18 mouse cellular contexts compared by ENCODE assay signal in genomic region chr13:63010345-63011090, GRCm38 (mm10). TPM values are rescaled to one million over a fixed set of nuclear protein-coding genes. Genes with fewer than 3 reads are reported as not detected.
DNase-seq lines count a peak whose midpoint lies in the region; ATAC-seq lines count a peak whose summit lies in the region.
"Had no signal": no experiment of that assay in that cellular context is flagged by ENCODE, and none has a peak within 500 bp of the region (broad histone marks: within the 10 kb centered on the region; RNA-seq: fewer than 3 reads in every experiment).

No protein-coding gene starts in this region.

- WGBS in embryonic facial prominence, embryonic 12.5 days: 73% methylated on average over 2 of the region's 2 CpGs
- WGBS in embryonic facial prominence, embryonic 10.5 days: 86% methylated on average over 2 of the region's 2 CpGs
- WGBS in limb, embryonic 15.5 days: 79% methylated on average over 2 of the region's 2 CpGs
- 89% methylated on average over 2 of the region's 2 CpGs for WGBS in limb, embryonic 10.5 days

- no peak for DNase-seq in embryonic facial prominence, embryonic 10.5 days (ENCODE audit: low spot score)
- DNase-seq in limb, embryonic 10.5 days (ENCODE audit: low spot score): no peak
- DNase-seq in adrenal gland, postnatal 14 days: peak; percentile 20
- peak; percentile 67 for DNase-seq in fibroblast of lung, adult 2 months (ENCODE audit: low read depth)
- no peak for DNase-seq in right cerebral cortex, postnatal 25 days
- DNase-seq: cerebellum, adult 9-10 months; gastrocnemius, postnatal 14 days; heart, adult 2 months; heart, postnatal 4 days; liver, postnatal 0 days; lung, postnatal 10 days; midbrain, embryonic 14.5 days; right cerebral cortex, adult 18-20 months had no signal

- 0 out of 2 replicates have a peak overlapping the region, but pooled peaks have one; percentile 30 for H3K27ac ChIP-seq in embryonic facial prominence, embryonic 12.5 days
- H3K27ac ChIP-seq in embryonic facial prominence, embryonic 10.5 days (replicated peaks): no peak overlapping the region
- peak overlapping the region; percentile 43 for H3K27ac ChIP-seq in limb, embryonic 15.5 days
- H3K27ac ChIP-seq in limb, embryonic 10.5 days: no peak overlapping the region
- H3K27ac ChIP-seq: forebrain, embryonic 10.5 days; heart, adult 2 months had no signal

- H3K9ac ChIP-seq in embryonic facial prominence, embryonic 12.5 days: no peak overlapping the region
- H3K9ac ChIP-seq in limb, embryonic 15.5 days: no peak overlapping the region
- H3K9ac ChIP-seq: liver, postnatal 0 days had no signal

- no peak for ATAC-seq in embryonic facial prominence, embryonic 12.5 days (ENCODE audit: insufficient number of reproducible peaks, insufficient read depth, low FRiP score, low TSS enrichment)
- no peak for ATAC-seq in limb, embryonic 15.5 days (ENCODE audit: insufficient number of reproducible peaks, low FRiP score, low TSS enrichment, low read depth)
- ATAC-seq: hindbrain, embryonic 16.5 days; intestine, postnatal 0 days; liver, postnatal 0 days had no signal

- H3K4me3 ChIP-seq in embryonic facial prominence, embryonic 12.5 days: no peak overlapping the region
- H3K4me3 ChIP-seq in embryonic facial prominence, embryonic 10.5 days: no peak overlapping the region
- H3K4me3 ChIP-seq in limb, embryonic 15.5 days: no peak overlapping the region
- H3K4me3 ChIP-seq in limb, embryonic 10.5 days: no peak overlapping the region
- H3K4me3 ChIP-seq: forebrain, embryonic 10.5 days; heart, adult 2 months had no signal

- H3K27me3 ChIP-seq in embryonic facial prominence, embryonic 12.5 days: no peaks in the 10 kb centered on the region
- H3K27me3 ChIP-seq in embryonic facial prominence, embryonic 10.5 days (replicated peaks; ENCODE audit: low read depth, poor library complexity, severe bottlenecking): no peaks in the 10 kb centered on the region
- no peaks in the 10 kb centered on the region for H3K27me3 ChIP-seq in limb, embryonic 15.5 days
- no peaks in the 10 kb centered on the region for H3K27me3 ChIP-seq in limb, embryonic 10.5 days (ENCODE audit: low read depth, poor library complexity, severe bottlenecking)

- H3K9me3 ChIP-seq in embryonic facial prominence, embryonic 12.5 days: no peaks in the 10 kb centered on the region
- H3K9me3 ChIP-seq in embryonic facial prominence, embryonic 10.5 days: no peaks in the 10 kb centered on the region
- no peaks in the 10 kb centered on the region for H3K9me3 ChIP-seq in limb, embryonic 15.5 days
- H3K9me3 ChIP-seq in limb, embryonic 10.5 days (replicated peaks): no peaks in the 10 kb centered on the region
- H3K9me3 ChIP-seq: forebrain, embryonic 10.5 days had no signal

- H3K36me3 ChIP-seq in embryonic facial prominence, embryonic 12.5 days: no peaks in the 10 kb centered on the region
- H3K36me3 ChIP-seq in embryonic facial prominence, embryonic 10.5 days (replicated peaks): no peaks in the 10 kb centered on the region
- no peaks in the 10 kb centered on the region for H3K36me3 ChIP-seq in limb, embryonic 15.5 days
- H3K36me3 ChIP-seq in limb, embryonic 10.5 days: no peaks in the 10 kb centered on the region
- H3K36me3 ChIP-seq: forebrain, embryonic 10.5 days had no signal

- 0 out of 2 replicates have a peak, but pooled peaks cover 2% of the 10 kb centered on the region for H3K4me1 ChIP-seq in embryonic facial prominence, embryonic 12.5 days
- H3K4me1 ChIP-seq in embryonic facial prominence, embryonic 10.5 days: no peaks in the 10 kb centered on the region
- H3K4me1 ChIP-seq in limb, embryonic 15.5 days: peaks cover 8% of the 10 kb centered on the region; the same call in 1 of the 2 replicates
- no peaks in the 10 kb centered on the region for H3K4me1 ChIP-seq in limb, embryonic 10.5 days

- H3K4me2 ChIP-seq in embryonic facial prominence, embryonic 12.5 days (replicated peaks): no peak overlapping the region
- no peak overlapping the region for H3K4me2 ChIP-seq in limb, embryonic 15.5 days

RNA-seq across cellular contexts. Expression of gene 2010111I01Rik, which starts 45.8 kb away (rescaled TPM):
- polyA plus RNA-seq in embryonic facial prominence, embryonic 12.5 days (2016; fragmentation: Nextera tagmentation; extraction: Ambion mirVana): 138 and 144 TPM in 2 replicates
- 67.1 and 88.8 TPM in 2 replicates for polyA plus RNA-seq in embryonic facial prominence, embryonic 10.5 days (2016; fragmentation: Nextera tagmentation; extraction: Ambion mirVana)
- 240 and 248 TPM in 2 replicates for polyA plus RNA-seq in limb, embryonic 15.5 days (2015; fragmentation: Nextera tagmentation; extraction: Ambion mirVana)
- polyA plus RNA-seq in limb, embryonic 10.5 days (2016; fragmentation: Nextera tagmentation; extraction: Ambion mirVana): 107 and 122 TPM in 2 replicates
- 78.4 and 78.9 TPM in 2 replicates for total RNA-seq in adrenal gland, postnatal 14 days (2021)

Comparison
In these comparisons a context has a peak if more than half of its experiments do, and no peak if none do; other contexts are left out.
1. H3K27ac ChIP-seq: peak in embryonic facial prominence, embryonic 12.5 days (single experiment) and limb, embryonic 15.5 days (single experiment); none in embryonic facial prominence, embryonic 10.5 days (single experiment) and limb, embryonic 10.5 days (single experiment).
2. DNase-seq: peak in adrenal gland, postnatal 14 days (single experiment) and fibroblast of lung, adult 2 months (single experiment); none in embryonic facial prominence, embryonic 10.5 days (single experiment), limb, embryonic 10.5 days (single experiment) and right cerebral cortex, postnatal 25 days (single experiment).